Mouse (Mus musculus): ENCODE measurements around the gene Aip. TPM values are rescaled to one million over a fixed set of nuclear protein-coding genes. Genes with fewer than 3 reads are reported as not detected.

The Aip gene
- polyA plus RNA-seq, 1 experiment from 2014 or later: 98.5 TPM

Other genes starting within 250 kb of the Aip start
- gene Tcirg1, start 218.7 kb downstream of the Aip start, polyA plus RNA-seq (2015; fragmentation: Nextera tagmentation; extraction: Ambion mirVana): 40.3 and 52.9 TPM in 2 replicates
- 259 and 267 TPM in 2 replicates for gene Ndufs8, start 213.1 kb downstream of the Aip start, polyA plus RNA-seq (2015; fragmentation: Nextera tagmentation; extraction: Ambion mirVana)
- gene Aldh3b1, start 196.1 kb downstream of the Aip start, polyA plus RNA-seq (2015; fragmentation: Nextera tagmentation; extraction: Ambion mirVana): 1.1 and 1.3 TPM in 2 replicates
- 14.2 and 15.0 TPM in 2 replicates for gene Unc93b1, start 190.7 kb downstream of the Aip start, polyA plus RNA-seq (2015; fragmentation: Nextera tagmentation; extraction: Ambion mirVana)
- 0.05 TPM in 1 of 2 replicates, not detected in the other for gene Aldh3b3, start 167.2 kb downstream of the Aip start, polyA plus RNA-seq (2015; fragmentation: Nextera tagmentation; extraction: Ambion mirVana)
- 7.8 and 9.3 TPM in 2 replicates for gene Aldh3b2, start 153.5 kb downstream of the Aip start, polyA plus RNA-seq (2015; fragmentation: Nextera tagmentation; extraction: Ambion mirVana)
- gene Acy3, start 139.3 kb downstream of the Aip start, polyA plus RNA-seq (2015; fragmentation: Nextera tagmentation; extraction: Ambion mirVana): 4.6 and 6.8 TPM in 2 replicates
- not detected in 2 replicates for gene Tbx10, start 133.1 kb downstream of the Aip start, polyA plus RNA-seq (2015; fragmentation: Nextera tagmentation; extraction: Ambion mirVana)
- gene Nudt8, start 125.3 kb downstream of the Aip start, polyA plus RNA-seq (2015; fragmentation: Nextera tagmentation; extraction: Ambion mirVana): 32.9 and 34.2 TPM in 2 replicates
- gene Gm49405, start 125.2 kb downstream of the Aip start, polyA plus RNA-seq (2015; fragmentation: Nextera tagmentation; extraction: Ambion mirVana): 4.5 and 4.7 TPM in 2 replicates
- gene Doc2g, start 122.5 kb downstream of the Aip start, polyA plus RNA-seq (2015; fragmentation: Nextera tagmentation; extraction: Ambion mirVana): 4.6 and 5.5 TPM in 2 replicates
- gene Ndufv1, start 113.1 kb downstream of the Aip start, polyA plus RNA-seq (2015; fragmentation: Nextera tagmentation; extraction: Ambion mirVana): 188 and 199 TPM in 2 replicates
- gene Gstp1, start 87.9 kb downstream of the Aip start, polyA plus RNA-seq (2015; fragmentation: Nextera tagmentation; extraction: Ambion mirVana): 573 and 575 TPM in 2 replicates
- gene Gstp2, start 79.8 kb downstream of the Aip start, polyA plus RNA-seq (2015; fragmentation: Nextera tagmentation; extraction: Ambion mirVana): 0.61 and 6.7 TPM in 2 replicates
- not detected in 2 replicates for gene Gstp3, start 66.3 kb downstream of the Aip start, polyA plus RNA-seq (2015; fragmentation: Nextera tagmentation; extraction: Ambion mirVana)
- gene Cabp2, start 44.3 kb downstream of the Aip start, polyA plus RNA-seq (2015; fragmentation: Nextera tagmentation; extraction: Ambion mirVana): not detected in 2 replicates
- 56.8 TPM in 2 replicates for gene Cdk2ap2, start 28.7 kb downstream of the Aip start, polyA plus RNA-seq (2015; fragmentation: Nextera tagmentation; extraction: Ambion mirVana)
- gene Pitpnm1, start 25.9 kb downstream of the Aip start, polyA plus RNA-seq (2015; fragmentation: Nextera tagmentation; extraction: Ambion mirVana): 6.6 and 7.3 TPM in 2 replicates
- not detected in 2 replicates for gene Gpr152, start 13.9 kb upstream of the Aip start, polyA plus RNA-seq (2015; fragmentation: Nextera tagmentation; extraction: Ambion mirVana)
- 0.05 and 0.13 TPM in 2 replicates for gene Cabp4, start 18.2 kb upstream of the Aip start, polyA plus RNA-seq (2015; fragmentation: Nextera tagmentation; extraction: Ambion mirVana)
- gene Coro1b, start 22.8 kb upstream of the Aip start, polyA plus RNA-seq (2015; fragmentation: Nextera tagmentation; extraction: Ambion mirVana): 137 and 146 TPM in 2 replicates
- 2.7 and 3.6 TPM in 2 replicates for gene Ptprcap, start 27.7 kb upstream of the Aip start, polyA plus RNA-seq (2015; fragmentation: Nextera tagmentation; extraction: Ambion mirVana)
- gene Rps6kb2, start 37.5 kb upstream of the Aip start, polyA plus RNA-seq (2015; fragmentation: Nextera tagmentation; extraction: Ambion mirVana): 63.9 and 65.7 TPM in 2 replicates
- 2.2 and 2.5 TPM in 2 replicates for gene Carns1, start 49.6 kb upstream of the Aip start, polyA plus RNA-seq (2015; fragmentation: Nextera tagmentation; extraction: Ambion mirVana)
- gene Tbc1d10c, start 65.4 kb upstream of the Aip start, polyA plus RNA-seq (2015; fragmentation: Nextera tagmentation; extraction: Ambion mirVana): 1.3 and 2.7 TPM in 2 replicates
- gene Ppp1ca, start 66.2 kb upstream of the Aip start, polyA plus RNA-seq (2015; fragmentation: Nextera tagmentation; extraction: Ambion mirVana): 817 and 858 TPM in 2 replicates
- 36.2 and 38.1 TPM in 2 replicates for gene Rad9a, start 75.8 kb upstream of the Aip start, polyA plus RNA-seq (2015; fragmentation: Nextera tagmentation; extraction: Ambion mirVana)
- gene Clcf1, start 88.4 kb upstream of the Aip start, polyA plus RNA-seq (2015; fragmentation: Nextera tagmentation; extraction: Ambion mirVana): 9.0 and 10.0 TPM in 2 replicates
- gene AC109138.7, start 88.5 kb upstream of the Aip start, polyA plus RNA-seq (2015; fragmentation: Nextera tagmentation; extraction: Ambion mirVana): not detected in 2 replicates
- 17.6 and 21.4 TPM in 2 replicates for gene Pold4, start 106.0 kb upstream of the Aip start, polyA plus RNA-seq (2015; fragmentation: Nextera tagmentation; extraction: Ambion mirVana)
- gene Ssh3, start 143.3 kb upstream of the Aip start, polyA plus RNA-seq (2015; fragmentation: Nextera tagmentation; extraction: Ambion mirVana): 15.7 and 16.0 TPM in 2 replicates
- 13.6 and 14.7 TPM in 2 replicates for gene Ankrd13d, start 157.3 kb upstream of the Aip start, polyA plus RNA-seq (2015; fragmentation: Nextera tagmentation; extraction: Ambion mirVana)
- gene Grk2, start 180.4 kb upstream of the Aip start, polyA plus RNA-seq (2015; fragmentation: Nextera tagmentation; extraction: Ambion mirVana): 16.5 and 18.5 TPM in 2 replicates

Measured in limb, embryonic 13.5 days (tissue).